Mouse (Mus musculus): ENCODE results near the gene Skor1. TPM values are rescaled to one million over a fixed set of nuclear protein-coding genes. Genes with fewer than 3 reads are reported as not detected.
A peak's percentile ranks its signal among the peaks of the same experiment; 100 is the strongest.

Gene Skor1
- total RNA-seq, 2 experiments from 2014 or later, result 0.09 TPM; not detected in 1

GRCm38 (mm10) chr9:63149372-63149766, 608 bp upstream of the Skor1 start:
- no peak for DNase-seq

GRCm38 (mm10) chr9:63147786-63148409, 863 bp downstream of the Skor1 start:
- no peak for DNase-seq

GRCm38 (mm10) chr9:63147296-63147695, 1.5 kb downstream of the Skor1 start:
- no peak for DNase-seq

GRCm38 (mm10) chr9:63146856-63147274, 1.9 kb downstream of the Skor1 start:
- DNase-seq, result no peak

GRCm38 (mm10) chr9:63146126-63146855, 2.5 kb downstream of the Skor1 start:
- no peak for DNase-seq

- DNase-seq, result no peak
These were observed 3.3 kb downstream of the Skor1 start for GRCm38 (mm10) chr9:63145249-63146125.

- no peak for DNase-seq
These were observed 4.1 kb downstream of the Skor1 start for GRCm38 (mm10) chr9:63144502-63145248.

- DNase-seq, result no peak
These were observed 4.9 kb downstream of the Skor1 start for GRCm38 (mm10) chr9:63143641-63144501.

- DNase-seq, result no peak
These were observed 5.5 kb downstream of the Skor1 start for GRCm38 (mm10) chr9:63143227-63143626.

- no peak for DNase-seq
These were observed 6.3 kb downstream of the Skor1 start for GRCm38 (mm10) chr9:63142335-63143036.

- DNase-seq, result no peak
These were observed 7.0 kb downstream of the Skor1 start for GRCm38 (mm10) chr9:63141641-63142334.

GRCm38 (mm10) chr9:63140211-63140610, 8.6 kb downstream of the Skor1 start:
- no peak for DNase-seq

GRCm38 (mm10) chr9:63139661-63140060, 9.1 kb downstream of the Skor1 start:
- DNase-seq, result no peak

- DNase-seq, result no peak
These were observed 10.2 kb downstream of the Skor1 start for GRCm38 (mm10) chr9:63138481-63138967.

- DNase-seq, result no peak
These were observed 11.2 kb downstream of the Skor1 start for GRCm38 (mm10) chr9:63137615-63137915.

- no peak for DNase-seq
These were observed 11.8 kb downstream of the Skor1 start for GRCm38 (mm10) chr9:63136756-63137614.

- no peak for DNase-seq
These were observed 12.5 kb downstream of the Skor1 start for GRCm38 (mm10) chr9:63136241-63136640.

GRCm38 (mm10) chr9:63135801-63136200, 13.0 kb downstream of the Skor1 start:
- peak; percentile 51 for DNase-seq

- DNase-seq, result no peak
These were observed 13.4 kb downstream of the Skor1 start for GRCm38 (mm10) chr9:63135356-63135755.

Measured in gastrocnemius, postnatal 10 days (tissue).